Mouse (Mus musculus) MEL (cell line): ENCODE measurements around the gene Hoxd8. TPM values are rescaled to one million over a fixed set of nuclear protein-coding genes. Genes with fewer than 3 reads are reported as not detected.

Experiments used
- DNase-seq: peaks from one replicate; pipeline ENCODE4 v3.0.0; 2011; ENCODE audit warnings: low read depth, low spot score
- H3K27ac ChIP-seq: 2 replicates; pipeline ENCODE4 v1.5.1; 2012; ENCODE audit warnings: low read depth, mild to moderate bottlenecking, control low read depth, low read length, moderate library complexity; ENCODE audit not compliant: control insufficient read depth
- H3K27me3 ChIP-seq, 2 experiments: fragments of 150-350 bp in 1 of 2; sonication (generic) in 1 of 2; 2 replicates each; pipeline ENCODE4 v1.6.1; 2012; ENCODE audit warnings: low read length in 2 of 2, mild to moderate bottlenecking in 2 of 2, improper control_type of control experiment in 1 of 2, moderate library complexity in 1 of 2; ENCODE audit not compliant: insufficient read depth in 2 of 2, control insufficient read depth in 1 of 2
- H3K36me3 ChIP-seq, 2 experiments: 2 replicates each; pipeline ENCODE4 v1.6.1; 2012 to 2014; ENCODE audit warnings: low read length in 2 of 2, improper control_type of control experiment in 1 of 2, inconsistent platforms in 1 of 2, mild to moderate bottlenecking in 1 of 2; ENCODE audit not compliant: insufficient read depth in 2 of 2, control insufficient read depth in 1 of 2
- H3K4me1 ChIP-seq, 2 experiments: fragments of 150-350 bp in 1 of 2; sonication (generic) in 1 of 2; 2 replicates each; pipeline ENCODE4 v1.6.1; 2012; ENCODE audit warnings: low read length in 2 of 2, improper control_type of control experiment in 1 of 2, mild to moderate bottlenecking in 1 of 2; ENCODE audit not compliant: insufficient read depth in 2 of 2, control insufficient read depth in 1 of 2
- H3K4me3 ChIP-seq, 2 experiments: fragments of 150-350 bp in 1 of 2; sonication (generic) in 1 of 2; 2 replicates each; pipeline ENCODE4 v1.5.1; 2012; ENCODE audit warnings: low read depth in 2 of 2, low read length in 2 of 2, mild to moderate bottlenecking in 2 of 2, moderate library complexity in 2 of 2, control low read depth in 1 of 2, improper control_type of control experiment in 1 of 2; ENCODE audit not compliant: control insufficient read depth in 1 of 2, insufficient read depth in 1 of 2
- H3K79me2 ChIP-seq: 2 replicates; pipeline ENCODE4 v1.6.1; 2012; ENCODE audit warnings: mild to moderate bottlenecking, low read length, moderate library complexity; ENCODE audit not compliant: control insufficient read depth, poor library complexity, insufficient read depth
- H3K9ac ChIP-seq: 2 replicates; pipeline ENCODE4 v1.6.1; 2012; ENCODE audit warnings: low read depth, mild to moderate bottlenecking, control low read depth, low read length, moderate library complexity; ENCODE audit not compliant: control insufficient read depth, poor library complexity, severe bottlenecking
- H3K9me3 ChIP-seq: fragments of 150-350 bp; sonication (generic); replicated peaks from 2 replicates; pipeline ENCODE4 v1.6.1; 2012; ENCODE audit warnings: mild to moderate bottlenecking, low read length, improper control_type of control experiment, moderate library complexity; ENCODE audit not compliant: insufficient read depth
- CTCF ChIP-seq, 3 experiments: IDR thresholded peaks in 2 of 3; conservative IDR thresholded peaks in 1 of 3; 2 replicates each; pipeline ENCODE4 v1.5.1; 2011 to 2012; ENCODE audit warnings: low read length in 3 of 3, low read depth in 2 of 3, mild to moderate bottlenecking in 2 of 3, improper control_type of control experiment in 1 of 3, inconsistent platforms in 1 of 3, mixed read lengths in 1 of 3, moderate library complexity in 1 of 3; ENCODE audit not compliant: control insufficient read depth in 1 of 3, insufficient read depth in 1 of 3, poor library complexity in 1 of 3, severe bottlenecking in 1 of 3
- ELF1 ChIP-seq: IDR thresholded peaks from 2 replicates; pipeline ENCODE4 v1.6.1; 2014; ENCODE audit warnings: low read depth, mild to moderate bottlenecking, inconsistent platforms, low read length, improper control_type of control experiment, moderate library complexity
- GABPA ChIP-seq: IDR thresholded peaks from 2 replicates; pipeline ENCODE4 v1.6.1; 2012; ENCODE audit warnings: low read depth, mild to moderate bottlenecking, inconsistent platforms, low read length, improper control_type of control experiment, moderate library complexity
- MAX ChIP-seq: IDR thresholded peaks from 2 replicates; pipeline ENCODE4 v1.6.1; 2011; ENCODE audit warnings: low read length, improper control_type of control experiment
- MEF2A ChIP-seq: IDR thresholded peaks from 2 replicates; pipeline ENCODE4 v1.6.1; 2014; ENCODE audit warnings: low read depth, mild to moderate bottlenecking, inconsistent platforms, low read length, improper control_type of control experiment; ENCODE audit not compliant: poor library complexity, insufficient replicate concordance, severe bottlenecking; ENCODE audit errors: extremely low read depth
- MXI1 ChIP-seq: IDR thresholded peaks from 2 replicates; pipeline ENCODE4 v1.6.1; 2011; ENCODE audit warnings: mild to moderate bottlenecking, low read depth, low read length, improper control_type of control experiment
- NELFE ChIP-seq: IDR thresholded peaks from 2 replicates; pipeline ENCODE4 v1.6.1; 2011; ENCODE audit warnings: low read depth, low read length, improper control_type of control experiment
- NRF1 ChIP-seq: IDR thresholded peaks from 2 replicates; pipeline ENCODE4 v1.6.1; 2014; ENCODE audit warnings: low read depth, mild to moderate bottlenecking, inconsistent platforms, low read length, improper control_type of control experiment, moderate library complexity; ENCODE audit not compliant: poor library complexity, insufficient read depth, severe bottlenecking
- POLR2A ChIP-seq, 2 experiments: IDR thresholded peaks; 2 replicates each; pipeline ENCODE4 v1.6.1; 2011 to 2012; ENCODE audit warnings: low read length in 2 of 2, mild to moderate bottlenecking in 2 of 2, control low read depth in 1 of 2, improper control_type of control experiment in 1 of 2, low read depth in 1 of 2, moderate library complexity in 1 of 2; ENCODE audit not compliant: control insufficient read depth in 1 of 2, insufficient read depth in 1 of 2, poor library complexity in 1 of 2
- RAD21 ChIP-seq: IDR thresholded peaks from 2 replicates; pipeline ENCODE4 v1.6.1; 2011; ENCODE audit warnings: mild to moderate bottlenecking, low read depth, low read length, improper control_type of control experiment
- SMC3 ChIP-seq: IDR thresholded peaks from 2 replicates; pipeline ENCODE4 v1.6.1; 2011; ENCODE audit warnings: low read depth, low read length, improper control_type of control experiment
- TBP ChIP-seq: IDR thresholded peaks from 2 replicates; pipeline ENCODE4 v1.8.0; 2011; ENCODE audit warnings: low read depth, low read length, improper control_type of control experiment
- UBTF ChIP-seq: IDR thresholded peaks from 2 replicates; pipeline ENCODE4 v1.6.1; 2012; ENCODE audit warnings: low read depth, mild to moderate bottlenecking, inconsistent platforms, low read length, improper control_type of control experiment, moderate library complexity, borderline replicate concordance; ENCODE audit not compliant: insufficient read depth
- USF1 ChIP-seq: IDR thresholded peaks from 2 replicates; pipeline ENCODE4 v1.6.1; 2014; ENCODE audit warnings: low read depth, mild to moderate bottlenecking, inconsistent platforms, low read length, improper control_type of control experiment, moderate library complexity
- USF2 ChIP-seq, 2 experiments: IDR thresholded peaks; 2 replicates each; pipeline ENCODE4 v1.6.1; 2011 to 2012; ENCODE audit warnings: improper control_type of control experiment in 2 of 2, low read length in 2 of 2, borderline replicate concordance in 1 of 2, inconsistent platforms in 1 of 2, low read depth in 1 of 2, mild to moderate bottlenecking in 1 of 2; ENCODE audit not compliant: insufficient read depth in 1 of 2
- polyA plus RNA-seq, 2 experiments: library from polyadenylated mRNA; stranded (reverse) in 1 of 2; unstranded in 1 of 2; fragments of >175 nt in 1 of 2; fragments of >200 nt in 1 of 2; gene quantifications; 2 replicates each; pipeline versions ENCODE4 v1.2.1 to v1.2.4; 2012; ENCODE audit warnings: low replicate concordance in 2 of 2, low read depth in 1 of 2; ENCODE audit not compliant: insufficient read length in 2 of 2, insufficient read depth in 1 of 2, missing spikeins in 1 of 2
- total RNA-seq: library from RNA; depleted of rRNA; stranded (reverse); fragments of 300-350 nt; gene quantifications from 2 replicates; pipeline ENCODE4 v1.2.3, GENCODE M21; 2012

Gene Hoxd8
- total and polyA plus RNA-seq, 3 experiments, result 4.7 to 7.4 TPM; not detected in 1

DNA sequence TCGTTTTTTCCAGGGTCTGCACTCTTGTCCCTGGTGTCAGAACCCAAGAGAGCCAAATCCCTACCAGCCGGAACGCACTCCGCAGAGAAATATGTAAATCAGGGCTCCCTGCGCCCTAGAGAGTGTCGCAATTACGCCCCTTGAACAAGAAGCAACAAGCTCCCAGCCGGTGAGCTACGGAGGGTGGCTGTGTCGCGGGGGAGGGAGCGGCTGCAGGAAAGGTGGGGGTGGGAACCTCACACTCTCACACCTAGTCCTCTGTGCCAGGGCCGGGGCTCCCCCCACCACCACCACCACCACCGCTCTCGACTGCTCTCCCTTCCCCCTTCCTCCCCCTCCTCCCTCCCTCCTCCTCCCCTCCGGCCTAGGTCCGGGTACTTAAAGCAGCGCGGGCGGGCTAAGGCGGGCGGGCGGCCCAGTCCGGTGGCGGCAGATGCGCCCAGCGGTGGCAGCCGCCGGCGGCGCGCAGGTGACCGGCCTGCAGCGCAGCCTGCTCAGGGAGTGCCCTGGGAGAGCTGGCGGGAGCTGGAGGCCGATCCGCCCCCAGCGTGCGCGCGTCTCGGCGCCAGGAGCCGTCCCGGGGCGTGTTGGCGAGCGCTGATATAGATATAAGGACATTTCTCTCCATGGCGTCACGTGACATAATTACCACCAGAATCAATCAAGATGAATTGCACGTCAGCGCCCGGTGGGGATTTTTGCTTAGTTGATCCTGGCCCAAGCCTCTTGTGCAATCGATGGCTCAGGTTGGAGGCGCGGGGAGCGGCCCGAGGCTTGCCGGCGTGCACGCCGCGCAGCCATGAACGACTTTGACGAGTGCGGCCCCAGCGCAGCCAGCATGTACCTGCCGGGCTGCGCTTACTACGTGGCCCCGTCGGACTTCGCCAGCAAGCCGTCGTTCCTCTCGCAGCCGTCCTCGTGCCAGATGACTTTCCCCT is 22.6 kb upstream of the Hoxd8 start:
- H3K9ac ChIP-seq, result no peak overlapping the region
- H3K27me3 ChIP-seq, result peaks cover 2 to 5% of the 10 kb centered on the region in 2 experiments
- H3K27ac ChIP-seq, result no peak overlapping the region
- no peaks in the 10 kb centered on the region for H3K9me3 ChIP-seq
- TF ChIP-seq UBTF (no peak), TBP (no peak), MEF2A (no peak), RAD21 (no peak), USF2 (IDR thresholded peaks at IDR 0.05; ENCODE audit: borderline replicate concordance in 1 of 2, insufficient read depth in 1 of 2, low read depth in 1 of 2, low read length in 2 of 2) (no peak)
- H3K4me1 ChIP-seq, result no peaks in the 10 kb centered on the region
- H3K4me3 ChIP-seq, result no peak overlapping the region
- no peaks in the 10 kb centered on the region for H3K36me3 ChIP-seq
- DNase-seq, result no peak
- no peaks in the 10 kb centered on the region for H3K79me2 ChIP-seq

DNA sequence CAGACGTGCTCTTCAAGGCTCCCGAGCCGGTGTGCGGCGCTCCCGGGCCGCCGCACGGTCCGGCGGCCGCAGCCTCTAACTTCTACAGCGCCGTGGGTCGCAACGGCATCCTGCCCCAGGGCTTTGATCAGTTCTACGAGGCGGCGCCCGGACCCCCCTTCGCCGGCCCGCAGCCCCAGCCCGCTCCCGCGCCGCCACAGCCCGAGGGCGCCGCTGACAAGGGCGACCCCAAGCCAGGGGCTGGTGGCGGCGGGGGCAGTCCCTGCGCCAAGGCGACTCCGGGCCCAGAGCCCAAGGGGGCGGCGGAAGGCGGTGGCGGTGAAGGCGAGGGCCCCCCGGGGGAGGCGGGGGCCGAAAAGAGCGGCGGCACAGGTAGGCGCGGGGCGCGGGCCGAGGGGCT is 21.6 kb upstream of the Hoxd8 start:
- Histone ChIP-seq H3K9me3 (no peaks in the 10 kb centered on the region), H3K79me2 (no peaks in the 10 kb centered on the region), H3K27me3 (peaks cover under 1 to 2% of the 10 kb centered on the region in 2 experiments), H3K9ac (no peak overlapping the region), H3K27ac (no peak overlapping the region), H3K36me3 (no peaks in the 10 kb centered on the region), H3K4me3 (no peak overlapping the region), H3K4me1 (no peaks in the 10 kb centered on the region)
- no peak for DNase-seq
- no peak for TF ChIP-seq NELFE
- no peak for TF ChIP-seq NRF1
- no peak for TF ChIP-seq SMC3
- no peak for TF ChIP-seq GABPA
- no peak for TF ChIP-seq USF1
- TF ChIP-seq UBTF, result no peak
- no peak for TF ChIP-seq ELF1
- TF ChIP-seq CTCF (IDR thresholded peaks at IDR 0.05 in 2 of 3, conservative IDR thresholded peaks at IDR 0.05 in 1 of 3; ENCODE audit: control insufficient read depth in 1 of 3, insufficient read depth in 1 of 3, low read depth in 2 of 3, low read length in 3 of 3, poor library complexity in 1 of 3, severe bottlenecking in 1 of 3), result no peak
- TF ChIP-seq POLR2A (IDR thresholded peaks at IDR 0.05; ENCODE audit: control insufficient read depth in 1 of 2, insufficient read depth in 1 of 2, low read depth in 1 of 2, low read length in 2 of 2, poor library complexity in 1 of 2), result no peak
- TF ChIP-seq MXI1, result no peak
- TF ChIP-seq MAX, result no peak
